Mouse (Mus musculus): Measurements from ENCODE around the gene H2al1h. TPM values are rescaled to one million over a fixed set of nuclear protein-coding genes. Genes with fewer than 3 reads are reported as not detected.

The H2al1h gene
- polyA plus RNA-seq, 1 experiment from 2014 or later: not detected

DNA sequence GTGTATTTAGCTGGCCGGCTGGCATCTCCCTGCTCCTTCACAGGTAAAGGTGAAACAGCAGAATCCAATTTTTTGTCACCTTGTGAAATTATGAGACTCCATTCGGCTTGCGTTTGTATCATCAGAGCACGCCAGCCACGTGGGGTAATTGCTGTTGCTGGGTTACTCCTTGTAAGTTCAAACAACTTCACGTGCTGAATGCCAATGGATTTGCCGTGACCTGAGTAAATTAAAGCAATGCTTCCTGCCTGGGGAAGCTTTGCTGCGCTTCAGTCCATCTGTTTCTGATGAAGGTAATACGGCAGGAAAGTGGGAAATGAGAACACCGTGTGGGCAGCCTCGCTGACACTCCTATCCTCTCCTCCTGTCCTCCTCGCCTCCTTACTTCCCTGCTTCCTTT lies 43.9 kb downstream of the H2al1h start:
- no peak overlapping the region for H3K4me2 ChIP-seq (ENCODE audit: low read length)
- WGBS: 46% methylated on average over 12 of the region's 12 CpGs
- no peaks in the 10 kb centered on the region for H3K9me3 ChIP-seq (ENCODE audit: control insufficient read depth, low read length)
- H3K27me3 ChIP-seq (replicated peaks; ENCODE audit: control insufficient read depth, insufficient read depth, low read length): no peaks in the 10 kb centered on the region
- no peak overlapping the region for H3K9ac ChIP-seq (replicated peaks; ENCODE audit: low read depth, low read length)
- peaks cover 6% of the 10 kb centered on the region for H3K4me1 ChIP-seq (replicated peaks; ENCODE audit: control insufficient read depth, insufficient read depth, low read length)
- H3K27ac ChIP-seq (ENCODE audit: low read length): no peak overlapping the region
- no peak for ATAC-seq
- no peak overlapping the region for H3K4me3 ChIP-seq (replicated peaks; ENCODE audit: low read length)
- H3K36me3 ChIP-seq (ENCODE audit: control insufficient read depth, insufficient read depth): no peaks in the 10 kb centered on the region

Other genes with a start within 250 kb of the H2al1h start
- not detected in 2 replicates for gene H2al1a, start 22.2 kb upstream of the H2al1h start, polyA plus RNA-seq (2015; fragmentation: Nextera tagmentation; extraction: Ambion mirVana)
- gene H2al1b, start 19.1 kb upstream of the H2al1h start, polyA plus RNA-seq (2015; fragmentation: Nextera tagmentation; extraction: Ambion mirVana): not detected in 2 replicates
- gene H2al1c, start 15.8 kb upstream of the H2al1h start, polyA plus RNA-seq (2015; fragmentation: Nextera tagmentation; extraction: Ambion mirVana): not detected in 2 replicates
- gene H2al1d, start 12.7 kb upstream of the H2al1h start, polyA plus RNA-seq (2015; fragmentation: Nextera tagmentation; extraction: Ambion mirVana): not detected in 2 replicates
- not detected in 2 replicates for gene H2al1e, start 9.6 kb upstream of the H2al1h start, polyA plus RNA-seq (2015; fragmentation: Nextera tagmentation; extraction: Ambion mirVana)
- gene H2al1f, start 6.3 kb upstream of the H2al1h start, polyA plus RNA-seq (2015; fragmentation: Nextera tagmentation; extraction: Ambion mirVana): not detected in 2 replicates
- not detected in 2 replicates for gene H2al1g, start 3.2 kb upstream of the H2al1h start, polyA plus RNA-seq (2015; fragmentation: Nextera tagmentation; extraction: Ambion mirVana)
- not detected in 2 replicates for gene H2al1i, start 3.2 kb downstream of the H2al1h start, polyA plus RNA-seq (2015; fragmentation: Nextera tagmentation; extraction: Ambion mirVana)
- not detected in 2 replicates for gene H2al1j, start 6.3 kb downstream of the H2al1h start, polyA plus RNA-seq (2015; fragmentation: Nextera tagmentation; extraction: Ambion mirVana)